Mouse (Mus musculus) CD4-positive helper T cell, adult 2 months (primary cell): Measurements from ENCODE around the gene Oprm1.
"Not testable (repeated sequence)": the region's sequence is repeated elsewhere in the genome, so short reads cannot be mapped to it uniquely, and the experiment has no call there.

ENCODE experiments used
- DNase-seq: peaks from one replicate; pipeline ENCODE4 v3.0.0-alpha.2; 2012; ENCODE audit warnings: low read depth, missing footprints, low spot score

The Oprm1 gene

DNA sequence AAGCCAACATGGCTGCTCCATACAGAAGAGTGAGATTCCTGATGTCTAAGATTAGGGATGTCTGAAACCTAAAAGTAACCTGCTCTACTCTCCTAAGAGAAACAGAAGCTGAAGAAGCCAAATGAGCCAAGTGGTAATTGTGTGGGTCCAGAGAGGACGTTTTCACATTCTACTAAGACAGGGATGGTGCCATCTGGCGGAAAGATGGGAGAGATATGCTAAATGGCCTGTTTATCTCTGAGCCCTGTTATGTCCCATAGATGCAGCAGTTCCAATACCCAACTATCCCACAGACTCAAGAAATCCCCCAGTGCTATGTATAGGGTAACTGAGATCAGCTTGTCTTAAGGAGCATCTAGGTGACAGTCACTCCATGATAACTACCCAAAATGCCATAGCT lies 219.5 kb downstream of the Oprm1 start:
- DNase-seq = peak; percentile 42

- no peak for DNase-seq
Measured at GRCm38 (mm10) chr10:6978733-6979132, 220.4 kb downstream of the Oprm1 start.

- no peak for DNase-seq
Measured at GRCm38 (mm10) chr10:6979216-6979615, 220.9 kb downstream of the Oprm1 start.

DNA sequence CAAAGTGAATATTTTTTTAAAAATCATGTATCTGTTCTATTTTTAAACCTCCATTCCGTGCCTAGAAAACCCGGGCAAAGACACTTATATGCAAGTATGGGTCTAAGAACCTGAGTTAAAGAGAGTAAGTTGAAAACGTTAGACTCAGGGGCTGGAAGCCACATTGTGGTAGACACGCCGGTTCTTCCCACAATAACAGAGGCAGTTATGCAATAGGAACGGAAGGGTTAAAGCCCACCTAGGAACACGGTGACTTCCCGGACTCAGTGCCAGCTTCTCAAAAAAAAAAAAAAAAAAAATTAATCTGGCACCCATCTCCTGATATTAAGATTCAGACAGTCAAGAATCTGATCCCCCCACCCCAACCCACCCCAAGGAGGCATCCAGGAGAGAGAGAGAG lies 221.5 kb downstream of the Oprm1 start:
- no peak for DNase-seq

DNA sequence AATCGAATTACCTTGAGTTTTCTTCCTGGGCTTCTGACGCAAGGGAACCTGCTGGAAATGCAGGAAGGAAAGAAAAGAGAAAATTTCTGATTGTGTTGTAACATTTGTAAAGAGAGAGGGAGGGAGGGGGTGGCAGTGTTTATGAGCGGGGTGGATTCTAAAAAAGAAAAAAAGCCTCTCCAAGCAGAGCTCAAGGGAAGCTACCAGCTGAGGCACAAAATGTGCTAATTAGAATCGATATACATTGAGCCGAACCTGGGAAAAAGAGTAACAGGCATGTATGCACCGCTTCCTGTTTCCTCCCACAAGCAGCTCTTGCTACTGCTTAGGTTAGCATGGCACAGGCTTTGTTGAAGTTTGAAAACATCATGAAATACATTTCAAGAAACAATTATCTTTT lies 221.9 kb downstream of the Oprm1 start:
- peak; percentile 66 for DNase-seq

DNA sequence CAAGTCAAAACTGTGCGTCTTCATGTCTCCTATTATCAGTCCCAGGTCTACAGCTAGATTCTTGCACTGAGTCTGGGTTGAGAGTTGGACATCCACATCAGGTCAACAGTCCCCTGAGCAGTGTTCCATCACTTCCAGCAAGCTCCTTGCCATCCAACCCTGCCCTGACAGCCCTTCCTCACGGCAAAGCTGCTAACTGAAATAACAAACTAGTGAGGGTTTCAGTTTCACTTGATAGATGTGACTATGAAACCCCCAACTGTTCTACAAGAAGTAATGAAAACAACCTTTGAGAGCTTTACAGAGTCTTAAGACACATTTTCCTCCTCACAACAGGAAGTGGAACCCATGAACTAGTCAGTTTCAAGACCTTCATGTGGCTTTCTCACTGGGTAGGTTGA lies 224.4 kb downstream of the Oprm1 start:
- peak; percentile 87 for DNase-seq

DNA sequence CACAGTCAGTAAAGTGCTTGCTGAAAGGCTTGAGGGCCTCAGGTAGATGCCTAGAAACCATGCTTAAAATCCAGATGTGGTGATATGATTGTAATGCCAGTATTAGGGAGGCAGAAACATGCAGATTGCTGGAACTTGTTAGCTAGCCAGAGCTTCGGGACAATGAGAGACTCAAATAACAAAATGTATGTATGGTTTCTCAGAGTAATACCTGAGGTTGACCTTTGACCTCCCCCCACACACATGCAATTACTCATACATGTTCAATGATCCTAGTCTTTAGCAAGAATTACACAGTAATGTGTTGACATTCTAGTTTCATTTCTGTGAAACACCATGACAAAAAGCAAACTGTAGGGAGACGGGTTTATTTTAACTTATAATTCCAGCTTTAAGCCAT lies 225.1 kb downstream of the Oprm1 start:
- DNase-seq = peak; percentile 46

GRCm38 (mm10) chr10:6986246-6986645 lies 227.9 kb downstream of the Oprm1 start:
- peak; percentile 24 for DNase-seq

DNA sequence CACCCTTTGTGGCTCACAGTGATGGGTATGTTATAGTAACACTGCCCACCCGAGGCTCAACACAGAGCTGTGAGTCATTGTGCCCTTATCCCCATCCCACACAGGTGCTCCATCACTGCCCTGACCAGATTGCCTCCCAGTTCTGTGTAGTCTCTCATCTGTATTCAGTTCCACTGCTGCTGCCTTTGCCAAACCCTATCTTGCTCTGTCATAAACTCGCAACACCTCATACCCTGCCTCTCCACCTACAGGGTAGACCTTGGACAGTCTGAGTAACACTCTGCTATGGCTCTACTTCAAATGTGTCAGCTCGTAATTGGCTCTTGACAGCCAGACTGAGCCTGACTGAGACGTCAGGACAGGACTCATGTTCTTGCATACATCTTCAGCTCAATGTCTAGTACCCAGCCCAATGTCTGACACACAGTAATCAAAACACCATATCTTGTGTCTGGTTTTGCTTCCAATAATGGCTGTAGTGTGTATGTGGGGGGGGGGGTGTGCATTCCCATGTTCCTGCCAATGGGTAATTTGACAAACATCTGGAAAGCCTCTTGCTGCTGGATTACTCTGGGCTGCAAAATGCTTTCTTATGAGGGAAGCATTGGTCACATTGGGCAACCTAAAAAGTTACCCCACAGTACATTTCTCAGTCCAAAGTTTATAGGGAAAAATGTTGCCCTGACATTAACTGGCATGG lies 229.2 kb downstream of the Oprm1 start:
- DNase-seq = peak; percentile 32

DNA sequence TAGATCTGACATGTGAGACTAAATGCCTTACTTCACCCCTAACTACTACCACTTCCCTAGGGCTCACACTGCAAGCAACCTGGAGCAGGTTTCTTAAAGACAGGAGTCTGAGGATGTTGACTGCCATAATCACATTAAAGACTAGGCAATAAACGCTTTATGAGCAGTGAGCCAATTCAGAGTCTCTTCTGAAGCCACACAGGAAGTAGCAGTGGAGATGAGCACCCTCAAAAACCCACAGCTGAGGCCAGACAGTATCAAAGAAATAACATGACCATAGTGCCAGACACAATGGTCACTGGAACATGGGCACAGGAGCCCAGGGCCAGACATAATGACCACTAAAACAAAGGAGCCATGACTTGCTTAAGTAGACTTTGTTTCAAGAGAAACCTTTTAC lies 230.2 kb downstream of the Oprm1 start:
- DNase-seq = peak; percentile 52

DNA sequence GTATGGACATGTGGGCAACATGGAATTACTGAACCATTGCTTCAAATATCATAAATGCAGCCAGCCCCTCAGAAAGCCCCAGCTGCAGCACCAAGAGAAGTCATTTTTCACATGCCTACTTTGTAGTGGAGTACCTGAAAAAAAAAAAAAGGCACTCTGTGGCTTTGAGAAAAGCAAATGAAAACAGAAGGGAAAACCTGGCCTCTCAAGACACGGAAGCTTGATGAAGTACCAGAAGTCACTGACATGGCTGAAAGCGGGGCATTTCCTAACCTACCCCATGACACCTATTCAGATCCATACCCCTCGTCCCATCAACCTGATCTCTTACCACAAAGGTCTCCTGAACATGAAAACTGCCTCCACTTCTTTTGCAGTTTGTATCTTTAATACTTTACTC lies 238.6 kb downstream of the Oprm1 start:
- DNase-seq = peak; percentile 47

GRCm38 (mm10) chr10:6998576-6999250 lies 240.4 kb downstream of the Oprm1 start:
- no peak for DNase-seq

DNA sequence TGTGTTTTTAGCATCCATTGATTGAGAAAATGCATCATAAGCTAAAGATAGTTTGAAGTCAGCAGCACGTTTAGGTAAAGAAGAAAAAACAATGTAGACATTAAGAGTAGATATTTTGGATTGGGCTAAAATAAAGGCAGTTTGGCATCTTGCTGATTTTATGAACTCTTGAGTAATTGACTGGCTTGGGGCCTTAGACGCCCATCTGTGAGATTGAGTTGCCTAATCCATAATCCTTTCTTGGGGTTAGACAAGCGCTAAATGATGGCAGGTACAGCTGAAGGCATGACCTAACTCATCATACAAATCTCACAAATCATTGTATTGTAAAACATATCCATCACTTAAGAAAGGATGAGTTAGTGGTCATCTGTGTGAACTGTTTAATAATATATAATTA lies 241.0 kb downstream of the Oprm1 start:
- no peak for DNase-seq

DNA sequence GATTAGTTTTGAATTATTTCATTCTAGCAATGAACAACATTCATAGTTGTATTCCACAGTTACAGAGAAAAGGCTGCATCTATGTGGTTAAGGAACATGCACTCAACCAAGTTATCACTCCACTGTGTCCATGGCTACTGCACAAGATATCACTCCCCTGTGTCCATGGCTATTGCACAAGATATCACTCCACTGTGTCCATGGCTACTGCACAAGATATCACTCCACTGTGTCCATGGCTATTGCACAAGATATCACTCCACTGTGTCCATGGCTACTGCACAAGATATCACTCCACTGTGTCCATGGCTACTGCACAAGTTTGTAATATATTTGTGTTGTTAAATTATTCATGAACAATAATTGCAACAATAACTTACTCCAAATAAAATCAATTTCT lies 245.6 kb downstream of the Oprm1 start:
- DNase-seq = not testable (repeated sequence)

- peak; percentile 37 for DNase-seq
Measured at GRCm38 (mm10) chr10:7004980-7005538, 246.8 kb downstream of the Oprm1 start.

DNA sequence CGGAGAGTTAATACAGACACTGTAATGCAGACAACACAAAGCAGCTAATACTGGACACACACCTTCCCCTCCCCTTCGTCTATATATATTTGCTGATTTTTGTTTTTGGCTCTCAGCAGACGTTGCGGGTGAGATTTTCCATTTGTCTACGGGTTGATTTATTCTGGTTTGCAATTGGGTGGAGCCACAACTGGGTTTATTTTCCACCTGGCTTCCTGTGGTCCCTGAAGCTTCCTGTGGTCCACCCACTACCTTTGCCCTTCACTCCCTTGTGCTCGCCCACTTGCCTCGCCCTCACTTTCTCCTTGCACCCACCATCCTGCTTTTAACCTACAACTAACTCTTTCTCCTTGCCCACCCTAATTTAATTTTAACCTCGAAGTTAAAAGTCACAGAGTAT lies 252.2 kb downstream of the Oprm1 start:
- DNase-seq = peak; percentile 64

DNA sequence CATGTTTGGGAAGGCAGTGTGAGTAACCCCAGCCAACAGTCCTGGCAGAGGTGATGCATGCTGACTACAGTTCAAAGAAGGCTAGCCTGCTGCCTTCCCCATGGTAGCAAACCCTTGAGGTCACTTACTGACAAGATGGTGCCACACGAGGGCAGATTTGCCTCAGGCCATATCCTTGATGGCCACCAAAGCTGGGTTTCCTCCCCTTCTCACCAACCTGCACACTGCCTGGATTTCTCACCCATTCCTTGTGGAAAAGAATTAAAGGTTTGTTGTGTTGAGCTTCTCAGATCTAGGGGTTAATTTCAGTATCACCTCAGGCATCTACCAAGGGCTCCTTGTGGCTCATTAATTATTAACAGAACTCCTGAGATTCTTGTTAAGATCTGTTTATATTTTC lies 256.9 kb downstream of the Oprm1 start:
- no peak for DNase-seq

- DNase-seq = no peak
Measured at GRCm38 (mm10) chr10:7019781-7020386, 261.6 kb downstream of the Oprm1 start.

DNA sequence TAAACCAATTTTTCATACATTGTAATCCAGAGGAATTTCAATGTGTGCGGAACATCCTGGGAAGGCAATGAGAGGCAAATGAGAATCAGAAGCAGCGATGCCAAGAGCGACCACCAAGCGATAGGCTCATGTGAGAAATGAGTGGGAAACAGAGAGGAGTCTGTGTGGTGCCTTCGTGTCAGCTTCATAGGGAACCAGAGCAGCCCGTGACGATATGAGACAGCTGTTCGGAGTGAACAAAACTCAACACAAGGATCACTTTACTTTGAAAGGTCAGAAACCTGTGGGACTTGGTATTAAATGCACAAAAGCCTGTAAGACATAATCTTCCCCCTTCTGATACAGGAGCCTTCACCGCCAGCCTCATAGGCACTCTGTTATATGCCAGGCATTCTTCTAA lies 262.2 kb downstream of the Oprm1 start:
- no peak for DNase-seq

GRCm38 (mm10) chr10:7025028-7025427 lies 266.7 kb downstream of the Oprm1 start:
- DNase-seq = no peak

DNA sequence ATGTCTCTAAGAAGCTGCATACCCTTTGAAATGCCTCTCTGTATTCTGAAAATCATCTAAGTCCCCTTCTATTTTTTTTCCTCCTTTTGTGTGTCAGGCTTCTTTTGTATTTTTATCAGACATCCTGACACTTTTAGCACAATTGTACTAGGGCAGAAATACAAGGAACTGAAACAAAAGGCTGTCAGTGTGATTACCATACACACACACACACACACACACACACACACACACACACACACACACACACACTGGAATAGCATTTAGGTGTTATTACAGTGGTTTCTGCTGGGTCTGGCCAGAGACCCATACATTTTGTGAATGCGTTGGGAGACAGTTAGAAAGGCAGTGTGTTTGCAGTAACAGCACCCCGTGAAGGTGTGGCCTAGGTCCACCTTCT lies 275.2 kb downstream of the Oprm1 start:
- no peak for DNase-seq

GRCm38 (mm10) chr10:7035547-7035946 lies 277.2 kb downstream of the Oprm1 start:
- DNase-seq = peak; percentile 17

GRCm38 (mm10) chr10:7037194-7037593 lies 278.9 kb downstream of the Oprm1 start:
- DNase-seq = no peak
